Mouse (Mus musculus) cortical plate, adult 2 months (tissue): ENCODE results near the gene Dab1. TPM values are rescaled to one million over a fixed set of nuclear protein-coding genes. Genes with fewer than 3 reads are reported as not detected.
A peak's percentile ranks its signal among the peaks of the same experiment; 100 is the strongest.

Experiments
- H3K27ac ChIP-seq: fragments of 200-500 bp; 2 replicates; pipeline ENCODE4 v1.5.1; 2012; ENCODE audit warnings: low read length, control low read depth, inconsistent platforms; ENCODE audit not compliant: insufficient read depth
- H3K4me1 ChIP-seq: fragments of 200-500 bp; 2 replicates; pipeline ENCODE4 v1.6.1; 2011; ENCODE audit warnings: low read length; ENCODE audit not compliant: control insufficient read depth, insufficient read depth
- H3K4me3 ChIP-seq: fragments of 200-500 bp; 2 replicates; pipeline ENCODE4 v1.5.1; 2011; ENCODE audit warnings: mild to moderate bottlenecking, low read length, control low read depth; ENCODE audit not compliant: insufficient read depth
- CTCF ChIP-seq: fragments of 200-500 bp; IDR thresholded peaks from 2 replicates; pipeline ENCODE4 v1.5.1; 2011; ENCODE audit warnings: mild to moderate bottlenecking, control low read depth, low read length; ENCODE audit not compliant: insufficient read depth; ENCODE audit errors: extremely low read depth
- POLR2A ChIP-seq: fragments of 200-500 bp; IDR thresholded peaks from 2 replicates; pipeline ENCODE4 v1.6.1; 2011; ENCODE audit warnings: mild to moderate bottlenecking, low read length, control low read depth; ENCODE audit not compliant: insufficient read depth; ENCODE audit errors: extremely low read depth
- polyA plus RNA-seq: library from polyadenylated mRNA; depleted of rRNA; stranded (reverse); fragments of >200 nt; gene quantifications from 2 replicates; pipeline ENCODE4 v1.2.3, GENCODE M21; 2012

Dab1 gene
- polyA plus RNA-seq, 1 experiment: 42.9 TPM

DNA sequence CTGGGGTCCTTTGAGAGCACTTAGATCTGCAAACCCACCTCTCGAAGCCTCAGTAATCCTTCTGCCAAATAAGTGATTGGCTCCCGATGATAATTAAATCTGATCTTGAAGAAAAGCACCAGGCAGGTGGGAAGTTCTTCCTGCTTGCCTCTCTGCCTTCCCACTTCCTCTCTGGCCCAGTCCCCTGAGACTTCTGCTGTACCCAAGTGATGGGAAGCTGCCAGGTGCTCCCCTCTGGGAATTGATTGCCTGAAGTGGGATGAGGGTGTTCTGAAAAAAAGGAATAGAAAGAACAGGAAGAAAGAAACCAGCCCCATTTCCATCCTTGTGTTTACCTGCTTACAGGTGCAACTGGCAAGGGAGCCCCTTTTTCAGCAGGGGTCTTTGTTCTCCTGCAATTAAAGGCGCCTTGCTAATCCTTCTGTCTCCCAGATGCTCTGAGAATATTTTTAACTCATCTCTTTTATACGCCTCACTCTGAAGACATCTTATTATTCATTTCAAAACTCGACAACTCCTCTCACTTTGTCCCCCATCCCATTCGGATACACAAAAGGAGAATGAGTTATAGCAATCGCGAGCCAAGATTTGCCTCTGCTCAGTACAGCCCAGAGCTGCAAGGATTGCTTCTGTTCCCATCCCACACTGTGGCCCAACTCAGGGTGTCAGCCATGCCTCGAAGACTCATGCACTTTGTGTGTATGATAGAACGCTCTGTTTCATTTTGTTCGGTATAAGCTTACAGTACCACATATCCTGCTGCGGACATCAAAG, 1043.9 kb downstream of the Dab1 start:
- H3K4me1 ChIP-seq: peaks cover 9% of the 10 kb centered on the region
- H3K4me3 ChIP-seq: no peak overlapping the region
- no peak for TF ChIP-seq POLR2A
- no peak for TF ChIP-seq CTCF
- H3K27ac ChIP-seq: no peak overlapping the region

- Histone ChIP-seq H3K4me1 (peaks cover 3% of the 10 kb centered on the region), H3K4me3 (no peak overlapping the region), H3K27ac (no peak overlapping the region)
- TF ChIP-seq POLR2A: no peak
- peak; percentile 42 for TF ChIP-seq CTCF
Measured at GRCm38 (mm10) chr4:104665553-104665952, 1046.4 kb downstream of the Dab1 start.

GRCm38 (mm10) chr4:104666831-104667551, 1047.8 kb downstream of the Dab1 start:
- TF ChIP-seq POLR2A (no peak), CTCF (no peak)
- H3K27ac ChIP-seq: no peak overlapping the region
- no peak overlapping the region for H3K4me3 ChIP-seq
- peaks cover 3% of the 10 kb centered on the region; the same call in 1 of the 2 replicates for H3K4me1 ChIP-seq

DNA sequence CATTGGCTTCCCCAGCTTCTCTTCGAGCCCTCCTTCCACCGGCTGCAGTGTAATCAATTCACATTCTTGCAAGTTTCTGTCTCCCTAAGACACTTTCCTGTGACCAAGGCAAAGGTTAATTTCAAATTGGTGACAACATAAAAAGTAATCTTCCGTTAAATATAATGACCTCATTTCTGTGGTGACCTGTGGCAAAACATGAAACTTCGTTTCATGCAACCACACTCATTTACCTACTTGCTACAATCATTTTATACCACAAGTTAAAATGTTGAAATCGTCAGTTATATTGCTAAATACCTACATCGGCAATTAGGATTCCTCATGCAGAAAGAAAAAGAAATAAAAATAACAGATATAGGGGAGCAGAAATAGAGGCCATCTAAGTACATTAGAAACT, 1048.9 kb downstream of the Dab1 start:
- Histone ChIP-seq H3K27ac (no peak overlapping the region), H3K4me3 (no peak overlapping the region), H3K4me1 (peaks cover 3% of the 10 kb centered on the region; the same call in 1 of the 2 replicates)
- no peak for TF ChIP-seq CTCF
- no peak for TF ChIP-seq POLR2A

DNA sequence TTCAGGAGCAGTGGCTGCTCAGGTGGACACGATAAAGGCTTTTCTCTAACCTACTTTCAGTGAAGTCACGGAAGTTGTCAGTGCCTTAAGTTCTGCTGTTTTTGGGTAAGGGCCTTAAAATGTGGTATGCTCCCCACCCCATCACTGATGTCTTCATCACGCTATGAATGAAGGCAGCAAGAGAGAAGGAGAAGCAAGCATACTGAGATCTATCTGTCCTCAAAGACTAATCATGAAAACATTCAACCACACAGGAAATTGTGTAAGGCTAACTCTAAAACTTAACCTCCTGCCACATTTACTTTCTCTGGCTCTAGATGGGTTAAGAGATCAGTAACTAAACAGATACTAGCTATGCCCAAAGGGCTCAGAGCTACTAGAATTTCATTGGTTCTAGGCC, 1050.2 kb downstream of the Dab1 start:
- Histone ChIP-seq H3K4me1 (peaks cover 3% of the 10 kb centered on the region; the same call in 1 of the 2 replicates), H3K4me3 (no peak overlapping the region), H3K27ac (no peak overlapping the region)
- TF ChIP-seq CTCF (no peak), POLR2A (no peak)

- H3K4me3 ChIP-seq: no peak overlapping the region
- peaks cover 3% of the 10 kb centered on the region; the same call in 1 of the 2 replicates for H3K4me1 ChIP-seq
- TF ChIP-seq CTCF: no peak
- TF ChIP-seq POLR2A: no peak
- H3K27ac ChIP-seq: no peak overlapping the region
Measured at GRCm38 (mm10) chr4:104670741-104671140, 1051.6 kb downstream of the Dab1 start.

DNA sequence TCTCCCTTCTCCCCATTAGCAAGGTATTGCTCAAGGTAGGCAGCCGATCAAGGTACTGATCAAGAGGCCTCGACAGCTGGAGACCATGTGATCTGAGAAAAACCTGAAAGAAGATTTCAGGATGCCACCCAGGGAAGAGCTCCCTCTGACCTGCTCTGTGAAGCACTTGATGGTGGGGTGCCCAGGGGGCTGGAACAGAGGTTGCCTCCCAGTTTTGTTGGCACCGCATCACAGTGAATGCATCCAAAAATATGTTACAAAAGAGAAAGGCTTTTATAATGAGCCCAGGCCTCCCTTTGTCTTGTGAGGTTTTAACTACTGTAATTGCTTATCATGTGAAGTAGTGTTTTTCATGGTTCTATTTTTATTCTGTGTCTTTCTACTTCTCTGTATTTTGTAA, 1054.2 kb downstream of the Dab1 start:
- Histone ChIP-seq H3K4me3 (no peak overlapping the region), H3K4me1 (peaks cover 3% of the 10 kb centered on the region; the same call in 1 of the 2 replicates), H3K27ac (no peak overlapping the region)
- TF ChIP-seq CTCF: no peak
- TF ChIP-seq POLR2A: no peak

- H3K27ac ChIP-seq: no peak overlapping the region
- peaks cover 6% of the 10 kb centered on the region; the same call in 1 of the 2 replicates for H3K4me1 ChIP-seq
- H3K4me3 ChIP-seq: no peak overlapping the region
- TF ChIP-seq POLR2A: no peak
- TF ChIP-seq CTCF: no peak
Measured at GRCm38 (mm10) chr4:104674706-104675105, 1055.5 kb downstream of the Dab1 start.

DNA sequence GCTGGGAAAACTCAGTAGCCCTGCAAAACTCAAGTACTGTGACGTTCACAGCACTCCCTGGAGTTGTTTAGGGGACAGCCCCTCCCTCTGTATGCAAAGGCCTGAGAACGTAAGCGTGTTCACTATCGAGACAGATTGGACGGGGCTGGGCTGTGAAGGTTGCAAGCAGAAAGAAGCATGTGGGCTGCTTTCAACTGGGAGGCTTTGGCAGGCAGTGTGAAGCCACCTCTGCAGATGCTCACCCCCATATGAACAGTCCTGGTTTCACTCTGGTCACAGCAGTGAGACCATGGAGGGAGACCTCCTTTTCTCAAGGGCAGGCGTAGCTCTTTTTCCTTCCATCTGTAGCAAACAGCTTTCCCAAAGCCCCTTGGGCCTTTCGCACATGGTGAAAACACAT, 1059.1 kb downstream of the Dab1 start:
- H3K4me1 ChIP-seq: peaks cover 5% of the 10 kb centered on the region; the same call in 1 of the 2 replicates
- H3K27ac ChIP-seq: no peak overlapping the region
- H3K4me3 ChIP-seq: no peak overlapping the region
- TF ChIP-seq CTCF: no peak
- no peak for TF ChIP-seq POLR2A

DNA sequence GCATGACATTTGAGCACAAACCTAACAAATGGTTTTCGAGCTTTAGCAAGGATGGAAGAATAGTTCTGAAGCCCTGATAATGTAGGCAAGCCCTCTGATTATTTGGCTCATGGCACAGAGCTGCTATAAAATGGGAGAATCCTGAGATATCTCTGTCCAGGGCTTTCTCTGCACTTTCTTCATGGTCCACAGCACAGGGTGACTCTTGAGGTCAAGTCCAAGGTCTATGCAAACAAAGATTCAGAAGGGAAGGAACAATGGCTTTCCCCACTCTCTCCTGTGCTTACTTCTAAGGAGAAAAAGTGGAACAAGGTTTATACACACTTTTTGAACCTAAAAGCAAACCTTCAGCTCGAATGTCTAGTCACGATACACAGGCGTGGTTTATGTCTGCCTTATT, 1061.3 kb downstream of the Dab1 start:
- TF ChIP-seq CTCF: no peak
- TF ChIP-seq POLR2A: no peak
- Histone ChIP-seq H3K4me1 (peaks cover 5% of the 10 kb centered on the region; the same call in 1 of the 2 replicates), H3K27ac (no peak overlapping the region), H3K4me3 (no peak overlapping the region)
